Mouse (Mus musculus) thymus, adult 18-20 months (tissue): ENCODE results near the gene Foxc2.

Experiments used
- DNase-seq, 2 experiments: peaks; one replicate each; pipeline ENCODE4 v3.0.0; 2022; ENCODE audit warnings: mixed read lengths in 2 of 2

Foxc2 gene

DNA sequence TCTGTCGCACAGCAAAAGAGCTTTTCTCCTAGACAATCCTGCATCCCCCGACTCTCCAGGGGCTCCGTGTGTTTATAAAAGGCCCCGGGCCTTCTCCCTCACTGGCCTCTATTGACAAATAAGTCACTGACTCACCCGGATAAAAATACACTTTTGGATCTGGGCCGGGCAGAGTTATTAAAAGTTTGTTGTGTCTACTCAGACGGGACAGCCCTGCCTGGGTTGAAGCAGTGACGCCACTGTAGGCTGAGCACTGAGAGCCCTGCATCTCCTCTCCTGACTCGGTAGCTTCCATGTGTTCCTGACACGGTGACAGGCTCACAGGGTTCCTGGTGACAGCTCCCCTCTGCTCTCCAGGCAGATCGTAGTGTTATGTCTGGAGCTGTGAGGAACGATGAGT is 36.4 kb downstream of the Foxc2 start:
- no peak for DNase-seq

DNA sequence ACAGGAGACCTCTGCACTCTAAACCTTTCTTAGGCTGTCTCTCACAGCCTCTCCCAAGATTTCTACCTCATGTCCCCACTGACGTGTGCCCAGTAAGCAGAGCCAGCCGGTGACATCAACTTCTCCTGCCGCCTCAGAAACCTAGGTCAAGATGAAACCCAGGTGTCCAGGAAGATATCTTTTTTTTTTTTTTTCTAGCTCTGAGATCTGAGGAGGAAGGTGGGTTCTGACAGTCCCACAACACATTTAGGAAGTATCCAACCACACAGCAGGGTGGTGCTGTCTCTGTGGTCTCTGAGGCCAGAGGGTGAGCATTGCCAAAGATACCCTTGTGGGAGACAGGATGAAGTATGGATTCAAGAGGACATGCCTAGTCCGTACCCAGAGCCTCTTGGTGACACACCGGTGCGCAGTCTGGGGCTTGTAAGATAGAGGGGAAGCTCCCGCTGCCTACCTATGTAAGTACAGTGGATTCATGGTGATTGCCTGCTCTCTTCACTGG is 41.1 kb downstream of the Foxc2 start:
- DNase-seq: no peak

DNA sequence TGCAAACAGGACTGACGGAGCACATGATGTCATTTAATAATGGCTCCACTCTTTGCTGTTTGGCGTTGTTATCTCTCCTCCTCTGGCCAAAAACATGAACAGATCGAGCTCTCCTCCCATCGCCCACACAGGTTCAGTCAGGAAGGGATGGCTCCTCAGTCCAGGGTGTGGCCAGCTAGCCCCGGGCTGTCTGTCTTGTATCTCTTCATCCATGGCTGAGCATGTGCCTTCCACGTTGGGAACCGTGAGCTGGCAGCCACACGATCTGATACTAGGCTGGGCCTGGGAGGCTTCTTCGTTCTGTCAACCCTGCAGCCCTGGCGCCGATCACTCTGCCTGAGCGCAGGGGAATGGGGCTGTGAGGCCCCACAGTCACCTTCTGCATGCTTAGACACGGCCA is 42.8 kb downstream of the Foxc2 start:
- DNase-seq: no peak

DNA sequence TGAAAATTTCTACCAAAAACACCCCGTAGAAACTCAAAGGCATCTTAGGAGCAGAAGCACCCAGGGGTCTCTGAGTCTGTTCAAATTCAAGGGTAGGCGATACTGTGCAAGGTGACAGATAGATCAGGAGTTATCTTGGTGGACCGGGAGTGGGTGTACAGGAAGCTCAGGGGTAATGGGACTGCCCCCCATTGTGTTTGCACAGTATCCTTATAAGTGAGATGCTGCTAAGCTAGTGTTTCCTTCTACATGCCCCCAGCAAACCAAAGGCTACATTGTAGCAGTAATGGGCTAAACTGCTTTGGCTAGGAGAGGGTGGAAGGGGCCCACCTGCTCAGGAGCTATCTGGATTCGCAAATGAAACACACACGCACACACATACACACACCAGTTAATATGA is 45.5 kb downstream of the Foxc2 start:
- no peak for DNase-seq

DNA sequence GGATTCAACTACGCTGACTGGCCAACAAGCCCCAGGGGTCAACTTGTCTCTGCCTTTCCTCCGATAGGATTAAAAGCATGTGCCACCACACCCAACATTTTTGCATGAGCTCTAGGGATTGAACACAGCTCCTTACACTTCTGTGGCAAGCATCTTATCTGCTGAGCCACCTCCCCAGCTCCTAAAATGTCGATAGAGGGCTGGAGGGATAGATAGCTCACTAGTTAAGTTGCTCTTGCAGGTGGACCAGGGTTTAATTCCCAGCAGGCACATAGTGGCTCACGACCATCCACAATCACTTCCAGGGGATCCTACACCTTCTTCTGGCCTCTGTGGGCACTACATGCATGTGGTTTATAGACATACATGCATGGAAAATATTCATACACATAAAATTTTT is 46.4 kb downstream of the Foxc2 start:
- DNase-seq: no peak

DNA sequence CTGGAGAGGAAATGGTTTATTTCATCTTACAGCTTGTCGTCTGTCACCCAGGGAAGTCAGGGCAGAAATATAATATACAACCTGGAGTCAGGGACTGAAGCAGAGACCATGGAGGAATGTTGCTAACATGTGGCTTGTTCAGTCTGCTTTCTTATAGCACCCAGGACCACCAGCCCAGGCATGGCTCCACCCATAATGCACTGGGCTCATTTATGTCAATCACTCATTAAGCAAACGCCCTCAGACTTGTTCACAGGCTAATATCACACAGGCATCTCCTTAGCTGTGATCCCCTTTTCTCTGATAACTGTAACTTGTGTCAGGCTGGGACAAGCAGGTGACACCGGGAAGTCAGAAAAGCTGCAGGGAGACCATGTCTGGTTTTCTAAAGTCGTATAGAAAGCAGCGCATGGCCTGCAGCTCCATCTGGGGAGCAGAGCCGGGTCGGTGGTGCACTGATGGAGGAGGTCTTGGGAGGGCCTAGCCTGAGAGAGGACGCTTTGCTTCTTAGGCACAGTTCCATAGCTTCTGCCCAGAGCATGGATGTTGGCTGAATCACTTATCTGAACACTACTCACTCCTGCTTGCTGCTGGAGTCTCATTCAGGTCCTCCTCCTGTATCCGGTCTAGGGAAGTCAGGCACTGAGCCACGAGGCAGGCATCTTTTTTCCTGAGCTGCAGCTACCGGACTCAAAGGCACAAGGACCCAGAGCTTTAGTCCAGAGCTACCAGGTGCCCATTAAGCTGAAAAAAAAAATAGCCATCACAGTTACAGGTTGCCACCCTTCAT is 47.1 kb downstream of the Foxc2 start:
- no peak for DNase-seq

DNA sequence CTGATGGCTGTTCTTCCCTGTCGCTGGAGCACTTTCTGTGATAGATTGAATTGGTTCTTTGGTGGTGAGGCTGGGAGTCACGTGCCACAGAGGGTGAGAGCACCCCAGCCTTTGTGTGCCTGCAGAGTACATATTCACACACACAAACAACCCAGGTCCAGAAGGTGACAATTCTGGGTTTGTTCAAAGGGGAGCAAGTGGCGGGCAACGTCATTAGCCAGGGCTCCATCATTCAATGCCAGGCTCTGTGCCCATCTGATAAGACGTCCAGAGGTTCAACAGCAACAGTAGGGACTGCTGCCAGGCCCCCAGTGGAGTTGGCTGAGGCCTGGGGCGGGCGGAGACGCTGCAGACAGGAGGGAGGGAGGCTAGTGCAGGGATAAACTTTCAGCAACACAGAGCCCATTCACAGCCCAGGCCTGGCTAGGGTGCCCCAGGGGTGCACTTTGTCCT is 48.1 kb downstream of the Foxc2 start:
- DNase-seq: no peak

DNA sequence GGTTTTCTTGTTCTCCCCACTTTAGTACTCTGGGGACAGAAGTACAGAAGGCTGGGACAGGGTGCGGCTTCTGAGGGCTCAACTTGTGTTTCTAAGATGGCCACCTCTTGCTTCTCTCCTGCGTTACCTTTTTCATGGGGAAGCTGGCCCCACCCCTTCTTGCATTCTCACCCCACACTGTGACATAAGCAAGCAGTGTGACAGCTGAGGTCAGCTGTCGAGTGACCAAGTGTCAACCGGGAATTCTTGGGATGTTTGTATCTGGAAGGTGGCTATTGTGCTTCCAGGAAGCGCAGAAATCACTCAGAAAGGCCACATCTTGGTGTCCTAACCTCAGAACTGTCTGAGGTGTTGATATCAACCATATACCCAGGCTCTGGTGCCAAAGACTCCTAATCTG is 52.1 kb downstream of the Foxc2 start:
- no peak for DNase-seq
